Mouse (Mus musculus) C2C12 (cell line): Measurements from ENCODE around the gene Tfr2. TPM values are rescaled to one million over a fixed set of nuclear protein-coding genes. Genes with fewer than 3 reads are reported as not detected.

ENCODE experiments used
- H3K27me3 ChIP-seq: one replicate; pipeline ENCODE4 v1.6.1; 2011; ENCODE audit not compliant: control insufficient read depth, insufficient read depth, insufficient read length
- H3K36me3 ChIP-seq: one replicate; pipeline ENCODE4 v1.6.1; 2011; ENCODE audit not compliant: control insufficient read depth, insufficient read depth
- H3K4me3 ChIP-seq: one replicate; pipeline ENCODE4 v1.5.1; 2011; ENCODE audit warnings: mild to moderate bottlenecking, control low read depth; ENCODE audit not compliant: poor library complexity, insufficient read depth, severe bottlenecking
- H3K79me2 ChIP-seq: one replicate; pipeline ENCODE4 v1.6.1; 2011; ENCODE audit not compliant: control insufficient read depth, insufficient read depth
- H3K79me3 ChIP-seq: one replicate; pipeline ENCODE4 v1.6.1; 2011; ENCODE audit warnings: low read depth, control low read depth
- H3ac ChIP-seq: one replicate; pipeline ENCODE3; 2011; ENCODE audit warnings: low read depth; ENCODE audit not compliant: control insufficient read depth, insufficient read length
- CEBPB ChIP-seq: IDR thresholded peaks from one replicate; pipeline ENCODE4 v1.6.1; 2011; ENCODE audit warnings: low read depth, mild to moderate bottlenecking, control low read depth, moderate library complexity
- CTCF ChIP-seq: IDR thresholded peaks from one replicate; pipeline ENCODE4 v1.5.1; 2011; ENCODE audit not compliant: control insufficient read depth, insufficient read depth, insufficient read length
- FOSL1 ChIP-seq: IDR thresholded peaks from one replicate; pipeline ENCODE4 v1.8.0; 2011; ENCODE audit warnings: mild to moderate bottlenecking, low read length; ENCODE audit not compliant: poor library complexity, insufficient read depth, severe bottlenecking
- MAX ChIP-seq: IDR thresholded peaks from one replicate; pipeline ENCODE4 v1.6.1; 2011; ENCODE audit warnings: mild to moderate bottlenecking, control low read depth
- MYOD1 ChIP-seq: IDR thresholded peaks from one replicate; pipeline ENCODE4 v1.6.1; 2011; ENCODE audit warnings: low read depth; ENCODE audit not compliant: control insufficient read depth, insufficient read length
- MYOG ChIP-seq: IDR thresholded peaks from one replicate; pipeline ENCODE4 v1.6.1; 2011; ENCODE audit not compliant: control insufficient read depth, insufficient read length; ENCODE audit errors: extremely low read depth
- USF1 ChIP-seq: IDR thresholded peaks from one replicate; pipeline ENCODE4 v1.6.1; 2011; ENCODE audit warnings: low read depth, mild to moderate bottlenecking, control low read depth, moderate library complexity
- polyA plus RNA-seq: library from polyadenylated mRNA; unstranded; fragments of >200 nt; fragmentation: generic; extraction: Trizol; gene quantifications from one replicate; pipeline ENCODE4 v1.2.1, GENCODE M21; 2012; ENCODE audit warnings: missing spikeins

Tfr2 gene
- polyA plus RNA-seq, 1 experiment, result 0.14 TPM

DNA sequence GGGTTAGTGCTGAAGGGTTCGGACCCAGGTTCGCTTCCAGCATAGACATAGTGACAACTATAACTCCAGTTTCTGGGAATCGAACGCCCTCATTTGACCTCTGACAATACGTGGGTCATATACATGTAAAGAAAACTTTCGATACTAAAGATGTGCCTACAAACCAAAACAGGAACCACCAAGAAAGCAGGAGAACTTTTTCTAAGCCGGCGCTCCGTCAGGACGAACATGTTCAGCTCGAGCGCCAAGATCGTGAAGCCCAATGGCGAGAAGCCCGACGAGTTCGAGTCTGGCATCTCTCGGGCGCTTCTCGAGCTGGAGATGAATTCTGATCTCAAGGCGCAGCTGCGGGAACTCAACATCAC is 31.7 kb downstream of the Tfr2 start:
- H3ac ChIP-seq, result peak overlapping the region; percentile 3

DNA sequence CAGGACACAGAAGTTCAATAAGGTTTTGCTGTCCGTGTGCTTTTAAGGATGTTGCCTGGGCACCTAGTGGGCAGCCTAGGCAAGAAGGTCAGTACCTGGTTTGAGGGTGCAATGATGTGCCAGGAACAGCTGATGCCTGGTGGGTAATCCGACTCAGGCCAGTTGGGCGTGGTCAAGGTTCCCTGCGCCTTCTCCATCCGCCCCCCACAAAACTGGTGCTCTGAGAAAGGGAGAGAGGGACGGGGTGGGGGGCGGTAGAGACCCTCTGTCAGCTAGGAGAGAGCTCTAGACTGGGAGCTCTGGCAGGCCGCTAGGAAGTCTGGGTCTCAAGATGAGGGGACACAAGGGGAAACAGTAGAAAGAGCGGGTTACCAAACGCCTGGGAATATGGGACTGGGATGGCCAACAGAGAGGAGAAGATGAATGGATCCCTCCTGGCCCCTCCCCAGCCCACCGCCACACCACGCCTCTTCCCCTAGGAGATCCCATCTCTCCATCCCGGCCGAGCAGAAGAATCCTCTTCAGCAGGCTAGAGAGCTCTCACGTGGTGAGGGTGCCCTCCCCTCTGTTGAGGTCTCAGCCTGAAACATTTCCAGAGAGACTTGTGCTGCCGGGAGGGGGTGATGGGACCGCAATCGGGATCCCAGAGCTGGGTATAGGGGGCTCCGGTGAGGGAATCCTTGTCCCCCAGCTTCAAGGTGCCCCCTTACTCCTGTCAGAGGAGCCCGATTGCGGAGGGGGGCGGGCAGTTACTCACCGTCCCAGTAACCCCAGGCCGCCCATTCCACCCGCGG is 38.4 kb downstream of the Tfr2 start:
- peaks cover 37% of the 10 kb centered on the region for H3K79me3 ChIP-seq
- no peak overlapping the region for H3ac ChIP-seq
- TF ChIP-seq FOSL1 (no peak), MYOD1 (no peak), MAX (no peak), CTCF (no peak), MYOG (no peak), USF1 (no peak), CEBPB (no peak)
- no peaks in the 10 kb centered on the region for H3K27me3 ChIP-seq
- H3K36me3 ChIP-seq, result peaks cover 64% of the 10 kb centered on the region
- peaks cover 70% of the 10 kb centered on the region for H3K79me2 ChIP-seq
- no peak overlapping the region for H3K4me3 ChIP-seq

More for the DNA sequence above, 31.7 kb downstream of the Tfr2 start:
- H3K27me3 ChIP-seq, result no peaks in the 10 kb centered on the region
- peaks cover 29% of the 10 kb centered on the region for H3K36me3 ChIP-seq
- TF ChIP-seq MYOG, result no peak
- no peak for TF ChIP-seq FOSL1
- TF ChIP-seq CTCF, result no peak
- no peak for TF ChIP-seq USF1
- peaks cover 19% of the 10 kb centered on the region for H3K79me2 ChIP-seq
- peaks cover 4% of the 10 kb centered on the region for H3K79me3 ChIP-seq
- peak overlapping the region; percentile 33 for H3K4me3 ChIP-seq

DNA sequence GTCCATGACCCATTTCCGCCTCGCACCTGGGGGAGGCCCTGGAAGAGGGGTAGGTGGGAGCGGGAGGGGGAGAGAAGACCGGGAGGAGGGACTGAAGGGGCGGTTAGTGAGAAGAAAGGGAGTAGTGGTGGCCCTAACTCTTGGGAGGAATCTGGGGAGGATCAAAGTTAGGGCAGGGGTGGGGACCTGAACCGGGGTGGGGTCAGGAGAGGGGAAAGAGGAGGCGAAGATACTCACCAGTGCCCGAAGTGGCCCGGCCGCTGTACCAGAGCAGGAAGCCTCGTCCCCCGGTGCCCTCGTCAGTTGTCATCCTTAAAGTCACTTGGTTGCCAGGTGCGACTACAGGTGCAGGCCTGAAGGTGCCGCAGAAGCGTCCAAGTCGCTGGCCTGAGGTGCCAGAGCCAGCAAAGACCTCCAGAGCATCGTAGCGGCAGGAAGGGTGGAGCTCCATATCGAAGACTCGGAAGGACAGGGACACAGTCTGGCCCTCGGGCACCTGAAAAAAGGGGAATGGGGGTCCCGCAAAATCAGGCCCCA is 39.1 kb downstream of the Tfr2 start:
- Histone ChIP-seq H3K4me3 (peak overlapping the region; percentile 11), H3K27me3 (no peaks in the 10 kb centered on the region), H3ac (no peak overlapping the region), H3K79me2 (peaks cover 73% of the 10 kb centered on the region), H3K36me3 (peaks cover 59% of the 10 kb centered on the region), H3K79me3 (peaks cover 37% of the 10 kb centered on the region)
- no peak for TF ChIP-seq CTCF
- TF ChIP-seq FOSL1, result no peak
- TF ChIP-seq CEBPB, result no peak
- no peak for TF ChIP-seq USF1
- no peak for TF ChIP-seq MAX
- no peak for TF ChIP-seq MYOD1

DNA sequence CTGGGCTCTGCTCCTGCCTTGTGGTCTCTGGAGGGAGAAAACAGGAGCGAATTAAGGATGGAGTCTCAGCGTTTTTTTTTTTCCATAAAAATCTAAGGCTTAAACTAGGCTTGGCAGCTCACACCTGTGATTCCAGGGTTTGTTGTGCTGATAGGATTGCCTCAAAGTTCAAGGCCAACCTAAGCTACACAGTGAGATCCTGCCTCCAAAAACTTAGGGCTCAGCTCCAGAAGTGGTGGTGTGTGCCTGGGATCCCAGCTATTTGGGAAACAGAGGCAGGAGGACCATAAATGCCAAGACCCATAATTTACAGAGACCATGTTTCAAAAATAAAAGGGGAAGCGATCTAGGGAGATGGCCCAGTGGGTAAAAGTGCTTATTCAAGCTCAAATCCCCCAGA is 39.7 kb downstream of the Tfr2 start:
- Histone ChIP-seq H3ac (no peak overlapping the region), H3K4me3 (peak overlapping the region; percentile 19), H3K79me2 (peaks cover 73% of the 10 kb centered on the region), H3K36me3 (peaks cover 53% of the 10 kb centered on the region), H3K79me3 (peaks cover 37% of the 10 kb centered on the region), H3K27me3 (no peaks in the 10 kb centered on the region)
- TF ChIP-seq USF1, result no peak
- TF ChIP-seq FOSL1, result no peak
- TF ChIP-seq CTCF, result no peak
- TF ChIP-seq MAX, result no peak
- TF ChIP-seq MYOG, result no peak
- TF ChIP-seq MYOD1, result no peak
- no peak for TF ChIP-seq CEBPB

DNA sequence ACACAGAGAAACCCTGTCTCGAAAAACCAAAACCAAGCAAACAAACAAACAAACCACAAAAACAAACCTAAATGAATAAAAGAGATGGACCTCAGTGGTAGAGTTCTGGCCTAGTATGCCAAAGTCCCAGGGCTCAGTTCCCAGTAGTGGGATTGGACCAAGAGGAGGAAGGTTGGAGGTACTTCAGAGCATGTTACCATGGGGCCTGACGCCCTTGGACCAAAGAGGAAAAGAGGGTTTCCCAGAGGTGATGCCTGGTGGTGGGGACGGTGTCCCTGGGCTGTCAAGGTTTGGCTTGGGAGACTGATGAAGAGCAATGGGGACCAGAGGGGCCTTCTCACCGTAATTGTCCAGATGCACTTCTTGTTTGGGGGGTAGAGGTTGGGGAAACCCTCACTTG is 40.4 kb downstream of the Tfr2 start:
- TF ChIP-seq CEBPB, result no peak
- Histone ChIP-seq H3K27me3 (no peaks in the 10 kb centered on the region), H3K4me3 (peak overlapping the region; percentile 71)

DNA sequence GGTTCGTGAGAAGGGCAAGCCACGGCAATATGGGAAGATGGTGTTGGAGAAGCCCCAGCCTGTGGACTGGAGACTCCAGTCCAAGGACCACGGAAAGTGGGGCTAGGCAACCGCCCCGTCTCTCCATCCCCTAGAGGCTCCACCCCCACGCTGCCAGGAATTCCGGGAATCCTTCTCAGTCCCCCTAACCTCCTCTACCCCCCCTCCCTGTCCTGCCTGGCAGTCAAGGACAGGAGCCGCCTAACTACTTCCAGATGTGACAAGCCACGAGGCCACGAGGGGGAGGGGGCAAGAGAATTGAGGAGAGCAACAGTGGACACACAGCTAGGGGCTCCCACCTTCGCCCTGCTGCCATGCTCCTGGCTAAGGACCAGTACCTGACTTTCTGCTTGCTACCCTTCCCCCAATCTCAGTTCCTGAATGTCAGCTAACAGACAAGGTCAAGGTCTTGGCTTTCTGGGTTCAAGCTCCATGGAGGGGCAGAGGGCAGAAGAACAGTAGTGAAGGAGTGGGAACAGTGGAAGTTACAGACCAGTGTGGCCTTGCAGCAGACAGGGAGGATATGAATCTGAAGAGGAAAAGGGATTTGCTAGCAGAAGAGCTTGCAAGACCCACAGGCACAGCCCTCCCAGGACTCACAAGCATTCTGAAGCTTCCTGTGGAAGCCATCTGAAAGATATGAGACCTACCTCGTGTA is 41.1 kb downstream of the Tfr2 start:
- peaks cover 73% of the 10 kb centered on the region for H3K79me2 ChIP-seq
- peak overlapping the region; percentile 71 for H3K4me3 ChIP-seq
- H3K27me3 ChIP-seq, result no peaks in the 10 kb centered on the region
- TF ChIP-seq MYOD1, result no peak
- peak; percentile 93 for TF ChIP-seq MAX
- TF ChIP-seq USF1, result peak; percentile 12
- TF ChIP-seq CTCF, result no peak
- peaks cover 37% of the 10 kb centered on the region for H3K79me3 ChIP-seq
- H3K36me3 ChIP-seq, result peaks cover 41% of the 10 kb centered on the region
- H3ac ChIP-seq, result peak overlapping the region; percentile 75

More for the DNA sequence above, 40.4 kb downstream of the Tfr2 start:
- peaks cover 73% of the 10 kb centered on the region for H3K79me2 ChIP-seq
- peaks cover 47% of the 10 kb centered on the region for H3K36me3 ChIP-seq
- peaks cover 37% of the 10 kb centered on the region for H3K79me3 ChIP-seq
- H3ac ChIP-seq, result peak overlapping the region; percentile 75
